Mouse (Mus musculus): Measurements from ENCODE around the gene Ccdc106.
"Not testable (repeated sequence)": the region's sequence is repeated elsewhere in the genome, so short reads cannot be mapped to it uniquely, and the experiment has no call there.

Gene Ccdc106

GRCm38 (mm10) chr7:5020000-5020681 lies at the start of gene Ccdc106, which contains the start of gene Zfp865:
Ccdc106 (plus strand) TSS chr7:5020553.
Zfp865 (plus strand) TSS chr7:5020376.
- peak; percentile 99 for DNase-seq (ENCODE audit: low read depth, low spot score)

GRCm38 (mm10) chr7:4971068-4971467 lies 49.3 kb upstream of the Ccdc106 start, which contains the start of gene Sbk3:
Sbk3 (minus strand) TSS chr7:4971168.
- no peak for DNase-seq (ENCODE audit: low read depth, low spot score)

- DNase-seq (ENCODE audit: low read depth, low spot score), result no peak
Observed at GRCm38 (mm10) chr7:4971710-4972109, 48.6 kb upstream of the Ccdc106 start.

GRCm38 (mm10) chr7:4972321-4973047 lies 47.9 kb upstream of the Ccdc106 start:
- no peak for DNase-seq (ENCODE audit: low read depth, low spot score)

- DNase-seq (ENCODE audit: low read depth, low spot score), result no peak
Observed at GRCm38 (mm10) chr7:4975455-4975854, 44.9 kb upstream of the Ccdc106 start.

- peak; percentile 29 for DNase-seq (ENCODE audit: low read depth, low spot score)
Observed at GRCm38 (mm10) chr7:4976832-4977231, 43.5 kb upstream of the Ccdc106 start.

- no peak for DNase-seq (ENCODE audit: low read depth, low spot score)
Observed at GRCm38 (mm10) chr7:4988250-4988649, 32.1 kb upstream of the Ccdc106 start.

GRCm38 (mm10) chr7:4993347-4993998 lies 26.9 kb upstream of the Ccdc106 start:
- DNase-seq (ENCODE audit: low read depth, low spot score), result no peak

GRCm38 (mm10) chr7:4993999-4994788 lies 26.2 kb upstream of the Ccdc106 start:
- no peak for DNase-seq (ENCODE audit: low read depth, low spot score)

GRCm38 (mm10) chr7:4995268-4996002 lies 24.9 kb upstream of the Ccdc106 start:
- no peak for DNase-seq (ENCODE audit: low read depth, low spot score)

GRCm38 (mm10) chr7:4996003-4996895 lies 24.1 kb upstream of the Ccdc106 start, which contains the start of gene Zfp579:
Zfp579 (minus strand) TSS chr7:4996158.
- peak; percentile 83 for DNase-seq (ENCODE audit: low read depth, low spot score)

GRCm38 (mm10) chr7:4996934-4997333 lies 23.4 kb upstream of the Ccdc106 start:
- no peak for DNase-seq (ENCODE audit: low read depth, low spot score)

- DNase-seq (ENCODE audit: low read depth, low spot score), result peak; percentile 47
Observed at GRCm38 (mm10) chr7:4999876-5000275, 20.5 kb upstream of the Ccdc106 start.

GRCm38 (mm10) chr7:5002876-5003275 lies 17.5 kb upstream of the Ccdc106 start:
- DNase-seq (ENCODE audit: low read depth, low spot score), result not testable (repeated sequence)

GRCm38 (mm10) chr7:5008229-5008628 lies 12.1 kb upstream of the Ccdc106 start:
- DNase-seq (ENCODE audit: low read depth, low spot score), result no peak

GRCm38 (mm10) chr7:5012681-5013513 lies 7.5 kb upstream of the Ccdc106 start:
- DNase-seq (ENCODE audit: low read depth, low spot score), result no peak

- DNase-seq (ENCODE audit: low read depth, low spot score), result peak; percentile 99
Observed at GRCm38 (mm10) chr7:5014251-5015117, 5.9 kb upstream of the Ccdc106 start, which contains the start of the genes Zfp524 and Fiz1. Zfp524 (plus strand) TSS chr7:5014415. Fiz1 (minus strand) TSS chr7:5014697.

Data from A20 (cell line).